30 mouse cellular contexts compared by ENCODE assay signal in the genomic region with DNA sequence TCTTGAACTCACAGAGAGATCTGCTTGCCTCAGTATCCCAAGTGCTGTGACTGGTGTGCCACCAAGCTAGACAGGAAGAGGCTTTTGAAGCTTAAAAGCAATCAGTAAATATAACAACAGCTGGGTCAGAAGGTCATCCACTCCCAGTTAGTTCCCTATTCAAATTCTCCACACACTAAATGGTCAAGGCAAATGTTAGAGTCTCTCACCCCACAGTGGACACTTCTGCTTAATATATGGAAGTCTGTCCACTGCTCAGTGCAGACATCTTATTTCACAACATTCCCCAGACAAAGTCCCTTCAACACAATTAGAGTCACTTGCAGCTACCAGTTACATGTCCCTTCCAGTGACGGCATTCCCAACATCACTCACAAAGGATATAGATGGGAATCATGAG. TPM values are rescaled to one million over a fixed set of nuclear protein-coding genes. Genes with fewer than 3 reads are reported as not detected.
DNase-seq lines count a peak whose midpoint lies in the region; ATAC-seq and TF ChIP-seq lines count a peak whose summit lies in the region.
"Had no signal": no experiment of that assay in that cellular context is flagged by ENCODE, and none has a peak within 500 bp of the region (broad histone marks: within the 10 kb centered on the region; RNA-seq: fewer than 3 reads in every experiment).

No protein-coding gene starts in this region.

- H3K27me3 ChIP-seq in liver, adult 2 months (ENCODE audit: control insufficient read depth, insufficient read depth, low read length): no peaks in the 10 kb centered on the region
- no peaks in the 10 kb centered on the region for H3K27me3 ChIP-seq in liver, postnatal 0 days (ENCODE audit: insufficient read depth, low read length)
- H3K27me3 ChIP-seq in forebrain, embryonic 14.5 days (replicated peaks; ENCODE audit: control insufficient read depth, insufficient read depth, low read length): no peaks in the 10 kb centered on the region
- H3K27me3 ChIP-seq: CH12.LX; embryonic facial prominence, embryonic 13.5 days; forebrain, embryonic 12.5 days; heart, embryonic 13.5 days; hindbrain, embryonic 12.5 days; hindbrain, embryonic 15.5 days; Patski had no signal

- no peak for TF ChIP-seq POLR2A in liver, adult 2 months (IDR thresholded peaks at IDR 0.05; ENCODE audit: extremely low read depth, insufficient read depth, low read length)

- H3K4me2 ChIP-seq in liver, postnatal 0 days (ENCODE audit: low read depth, low read length): no peak overlapping the region
- H3K4me2 ChIP-seq in forebrain, embryonic 14.5 days (ENCODE audit: low read length): no peak overlapping the region
- H3K4me2 ChIP-seq: embryonic facial prominence, embryonic 13.5 days; forebrain, embryonic 12.5 days; heart, embryonic 13.5 days; hindbrain, embryonic 12.5 days; hindbrain, embryonic 15.5 days had no signal

- DNase-seq in liver, adult 2 months (ENCODE audit: extremely low read depth, low read depth, low spot score): peak; percentile 46
- DNase-seq in liver, postnatal 0 days: no peak
- DNase-seq in lung, postnatal 36 days: peak; percentile 43
- DNase-seq in lung, postnatal 14 days: no peak
- no peak for DNase-seq in forebrain, embryonic 14.5 days (ENCODE audit: low spot score)
- no peak for DNase-seq in adrenal gland, postnatal 10 days
- DNase-seq: adrenal gland, postnatal 14 days; B cell, adult 2 months; cerebellum, adult 11 months; cerebellum, adult 2 months; cerebellum, adult 9-11 months; cerebellum, postnatal 25 days; embryo, embryonic 11 days; gastrocnemius, postnatal 10 days; gastrocnemius, postnatal 36 days; heart, adult 18-20 months; heart, postnatal 14 days had no signal

- ATAC-seq in liver, postnatal 0 days: no peak; the same call in 1 of the 2 replicates
- ATAC-seq in monocyte, adult 5-6 weeks (replicated peaks; ENCODE audit: insufficient number of reproducible peaks, low FRiP score, low TSS enrichment, poor library complexity, severe bottlenecking): peak; percentile 81
- no peak for ATAC-seq in forebrain, embryonic 14.5 days
- ATAC-seq: forebrain, embryonic 16.5 days; Patski had no signal

- H3K9me3 ChIP-seq in liver, postnatal 0 days (ENCODE audit: low read length): no peaks in the 10 kb centered on the region
- H3K9me3 ChIP-seq in forebrain, embryonic 14.5 days (replicated peaks; ENCODE audit: control insufficient read depth, low read length): no peaks in the 10 kb centered on the region
- H3K9me3 ChIP-seq: embryonic facial prominence, embryonic 10.5 days; embryonic facial prominence, embryonic 13.5 days; forebrain, embryonic 12.5 days; G1E; heart, embryonic 10.5 days; heart, embryonic 13.5 days; hindbrain, embryonic 12.5 days; hindbrain, embryonic 15.5 days had no signal

- peaks cover 6% of the 10 kb centered on the region; the same call in 1 of the 2 replicates for H3K79me2 ChIP-seq in liver, adult 2 months (ENCODE audit: control insufficient read depth, insufficient read depth, low read length)

- no peak overlapping the region for H3K4me3 ChIP-seq in liver, adult 2 months (ENCODE audit: insufficient read depth, low read depth, low read length)
- H3K4me3 ChIP-seq in liver, postnatal 0 days (ENCODE audit: low read depth, low read length): no peak overlapping the region
- no peak overlapping the region for H3K4me3 ChIP-seq in forebrain, embryonic 14.5 days (ENCODE audit: low read depth, low read length)
- H3K4me3 ChIP-seq: embryonic facial prominence, embryonic 10.5 days; embryonic facial prominence, embryonic 13.5 days; erythroblast, embryonic 14.5 days; forebrain, embryonic 12.5 days; heart, embryonic 10.5 days; heart, embryonic 13.5 days; hindbrain, embryonic 12.5 days; hindbrain, embryonic 15.5 days had no signal

- H3K36me3 ChIP-seq in liver, adult 2 months (ENCODE audit: control insufficient read depth, insufficient read depth, low read length): no peaks in the 10 kb centered on the region
- H3K36me3 ChIP-seq in liver, postnatal 0 days (replicated peaks; ENCODE audit: insufficient read depth, low read length): no peaks in the 10 kb centered on the region
- H3K36me3 ChIP-seq in forebrain, embryonic 14.5 days (ENCODE audit: control insufficient read depth, insufficient read depth, low read length): no peaks in the 10 kb centered on the region
- H3K36me3 ChIP-seq: embryonic facial prominence, embryonic 10.5 days; embryonic facial prominence, embryonic 13.5 days; forebrain, embryonic 12.5 days; heart, embryonic 13.5 days; hindbrain, embryonic 12.5 days; hindbrain, embryonic 15.5 days had no signal

- H3K9ac ChIP-seq in liver, adult 2 months (ENCODE audit: low read depth, low read length): no peak overlapping the region
- no peak overlapping the region for H3K9ac ChIP-seq in liver, postnatal 0 days (replicated peaks)
- H3K9ac ChIP-seq in forebrain, embryonic 14.5 days (ENCODE audit: low read length): no peak overlapping the region
- H3K9ac ChIP-seq: embryonic facial prominence, embryonic 13.5 days; forebrain, embryonic 12.5 days; heart, embryonic 13.5 days; hindbrain, embryonic 12.5 days; hindbrain, embryonic 15.5 days had no signal

- H3K4me1 ChIP-seq in liver, adult 2 months (ENCODE audit: control insufficient read depth, insufficient read depth, low read length): peaks cover 4% of the 10 kb centered on the region; the same call in 1 of the 2 replicates
- H3K4me1 ChIP-seq in liver, postnatal 0 days (ENCODE audit: insufficient read depth): 0 out of 2 replicates have a peak, but pooled peaks cover 3% of the 10 kb centered on the region
- no peaks in the 10 kb centered on the region for H3K4me1 ChIP-seq in forebrain, embryonic 14.5 days (ENCODE audit: control insufficient read depth, insufficient read depth, low read length)
- H3K4me1 ChIP-seq: embryonic facial prominence, embryonic 13.5 days; forebrain, embryonic 12.5 days; hindbrain, embryonic 12.5 days; hindbrain, embryonic 15.5 days had no signal

- H3K27ac ChIP-seq in liver, adult 2 months (replicated peaks; ENCODE audit: insufficient read depth, low read depth, low read length): no peak overlapping the region
- H3K27ac ChIP-seq in liver, postnatal 0 days (ENCODE audit: low read depth): no peak overlapping the region
- H3K27ac ChIP-seq in forebrain, embryonic 14.5 days (ENCODE audit: low read depth, low read length): no peak overlapping the region
- H3K27ac ChIP-seq: embryonic facial prominence, embryonic 10.5 days; embryonic facial prominence, embryonic 13.5 days; forebrain, embryonic 12.5 days; heart, embryonic 10.5 days; heart, embryonic 13.5 days; hindbrain, embryonic 12.5 days; hindbrain, embryonic 15.5 days had no signal

- TF ChIP-seq CTCF in liver, adult 2 months (IDR thresholded peaks at IDR 0.05; ENCODE audit: low read depth, low read length): no peak
- TF ChIP-seq CTCF in liver, postnatal 0 days (IDR thresholded peaks at IDR 0.05; ENCODE audit: low read depth): no peak

- WGBS in liver, adult 2 months: 96% methylated on average over 1 of the region's 1 CpGs
- 90% methylated on average over 1 of the region's 1 CpGs for WGBS in liver, postnatal 0 days (ENCODE audit: insufficient replicate concordance)
- 82% methylated on average over 1 of the region's 1 CpGs for WGBS in forebrain, embryonic 14.5 days

- TF ChIP-seq EP300 in liver, postnatal 0 days (IDR thresholded peaks at IDR 0.05; ENCODE audit: low read depth): no peak

RNA-seq across cellular contexts. Expression of a gene that starts 44.5 kb away (rescaled TPM):
- 8.9 and 10.6 TPM in 2 replicates for total RNA-seq in liver, adult 2 months (2014; rRNA removed)
- 24.7 and 34.7 TPM in 2 replicates for polyA plus RNA-seq in liver, adult 2 months (2012; rRNA removed)
- polyA plus RNA-seq in liver, postnatal 0 days (2015; fragmentation: Nextera tagmentation; extraction: Ambion mirVana): 6.5 and 8.4 TPM in 2 replicates
- 3.2 to 12.0 TPM (median 4.6 TPM) in 3 replicates for total RNA-seq in monocyte, adult 5-6 weeks (2017)
- 11.7 and 13.4 TPM in 2 replicates for polyA plus RNA-seq in forebrain, embryonic 14.5 days (2014; fragmentation: Nextera tagmentation; extraction: Ambion mirVana)
- 10 to 100 TPM in 1 of 2 experiments, 1 to 10 TPM in 1; 8.2 to 13.4 TPM for total RNA-seq in adrenal gland, postnatal 10 days (2021)

Comparison
In these comparisons a context has a peak if more than half of its experiments do, and no peak if none do; other contexts are left out.
1. DNase-seq: peak in liver, adult 2 months (single experiment) and lung, postnatal 36 days (single experiment); none in liver, postnatal 0 days (single experiment), lung, postnatal 14 days (single experiment), forebrain, embryonic 14.5 days (single experiment) and adrenal gland, postnatal 10 days (single experiment).